Mouse (Mus musculus): Measurements from ENCODE around the gene Aplnr. TPM values are rescaled to one million over a fixed set of nuclear protein-coding genes. Genes with fewer than 3 reads are reported as not detected.

Aplnr gene
- total RNA-seq (2021) = 10 to 100 TPM in 1 of 2 experiments, 1 to 10 TPM in 1; 5.7 to 11.3 TPM
- long read RNA-seq, experiment 1, transcript Aplnr-201 (1 exons, 3,699 nt) = major isoform, 19 of 19 reads
- long read RNA-seq, experiment 1, partial matches to known transcripts = 0 of 19 reads
- long read RNA-seq, experiment 1, other reads (novel, unspliced or antisense) = 0 of 19 reads
- long read RNA-seq, experiment 2, transcript Aplnr-201 (1 exons, 3,699 nt) = major isoform, 5 of 5 reads
- long read RNA-seq, experiment 2, partial matches to known transcripts = 0 of 5 reads
- long read RNA-seq, experiment 2, other reads (novel, unspliced or antisense) = 0 of 5 reads

- DNase-seq = peak; percentile 41 to 61
These were observed at the start of gene Aplnr for GRCm38 (mm10) chr2:85136089-85136488. Gene Aplnr (plus strand): TSS chr2:85136225.

- DNase-seq = peak; percentile 45 to 62
These were observed 47.0 kb upstream of the Aplnr start for GRCm38 (mm10) chr2:85088716-85089646.

- no peak for DNase-seq
These were observed 44.7 kb upstream of the Aplnr start for GRCm38 (mm10) chr2:85091325-85091724.

GRCm38 (mm10) chr2:85093376-85093775, 42.6 kb upstream of the Aplnr start:
- no peak for DNase-seq

GRCm38 (mm10) chr2:85095906-85096305, 40.1 kb upstream of the Aplnr start:
- DNase-seq = no peak

- DNase-seq = no peak
These were observed 38.0 kb upstream of the Aplnr start for GRCm38 (mm10) chr2:85098014-85098413.

GRCm38 (mm10) chr2:85098824-85099511, 37.1 kb upstream of the Aplnr start:
- peak; percentile 90 to 92 for DNase-seq

GRCm38 (mm10) chr2:85103201-85103600, 32.8 kb upstream of the Aplnr start:
- no peak for DNase-seq

GRCm38 (mm10) chr2:85105426-85106013, 30.5 kb upstream of the Aplnr start:
- DNase-seq = no peak

GRCm38 (mm10) chr2:85106068-85106790, 29.8 kb upstream of the Aplnr start:
- DNase-seq = no peak

GRCm38 (mm10) chr2:85106941-85107340, 29.1 kb upstream of the Aplnr start:
- no peak for DNase-seq

- DNase-seq = no peak
These were observed 25.6 kb upstream of the Aplnr start for GRCm38 (mm10) chr2:85110288-85110875.

- DNase-seq = peak in 1 of 2 experiments; percentile 69
These were observed 12.7 kb upstream of the Aplnr start for GRCm38 (mm10) chr2:85123187-85123868.

- DNase-seq = peak; percentile 76 to 83
These were observed 12.0 kb upstream of the Aplnr start for GRCm38 (mm10) chr2:85123869-85124535.

GRCm38 (mm10) chr2:85129496-85129971, 6.5 kb upstream of the Aplnr start:
- peak; percentile 51 to 79 for DNase-seq

GRCm38 (mm10) chr2:85131226-85131625, 4.8 kb upstream of the Aplnr start:
- DNase-seq = no peak

GRCm38 (mm10) chr2:85131724-85132123, 4.3 kb upstream of the Aplnr start:
- peak in 1 of 2 experiments; percentile 61 for DNase-seq

- peak; percentile 27 to 46 for DNase-seq
These were observed 3.8 kb upstream of the Aplnr start for GRCm38 (mm10) chr2:85132204-85132603.

GRCm38 (mm10) chr2:85135099-85135498, 926 bp upstream of the Aplnr start:
- peak in 1 of 2 experiments; percentile 39 for DNase-seq
